ENCODE assay signal across 9 mouse cellular contexts in the genomic region with DNA sequence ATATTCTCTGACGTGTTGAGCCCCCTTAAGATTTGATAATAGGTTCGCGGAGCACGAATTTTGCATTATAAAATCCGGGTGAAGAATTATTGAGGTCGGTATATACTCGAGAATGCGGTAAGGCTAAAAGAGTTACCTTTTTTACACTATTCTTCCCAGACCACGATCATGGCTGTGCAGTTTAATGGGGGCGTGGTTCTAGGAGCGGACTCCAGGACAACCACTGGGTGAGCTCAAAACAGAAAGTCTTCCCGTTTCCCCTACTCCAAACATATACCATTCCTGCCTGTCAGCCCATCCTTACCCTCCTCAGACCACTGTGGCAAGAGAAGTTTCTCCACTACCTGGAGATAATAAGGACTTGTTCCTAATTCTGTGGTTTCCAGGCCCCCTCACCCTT. TPM values are rescaled to one million over a fixed set of nuclear protein-coding genes. Genes with fewer than 3 reads are reported as not detected.
A peak's percentile ranks its signal among the peaks of the same experiment; 100 is the strongest.
DNase-seq lines count a peak whose midpoint lies in the region; ATAC-seq and TF ChIP-seq lines count a peak whose summit lies in the region.
"Had no signal": no experiment of that assay in that cellular context is flagged by ENCODE, and none has a peak within 500 bp of the region (broad histone marks: within the 10 kb centered on the region; RNA-seq: fewer than 3 reads in every experiment).

No protein-coding gene starts in this region.

- peak overlapping the region; percentile 79 for H3K4me2 ChIP-seq in limb, embryonic 14.5 days (replicated peaks; ENCODE audit: low read depth, low read length, severe bottlenecking)
- peak overlapping the region; percentile 64 for H3K4me2 ChIP-seq in stomach, postnatal 0 days (replicated peaks; ENCODE audit: low read depth)

- TF ChIP-seq POLR2A in cerebellum, adult 2 months (IDR thresholded peaks at IDR 0.05; ENCODE audit: borderline replicate concordance, insufficient read depth, low read length), result no peak
- no peak for TF ChIP-seq POLR2A in thymus, adult 2 months (IDR thresholded peaks at IDR 0.05; ENCODE audit: control insufficient read depth, extremely low read depth, insufficient read depth, low read length, poor library complexity)
- TF ChIP-seq POLR2A in limb, embryonic 14.5 days (IDR thresholded peaks at IDR 0.05; ENCODE audit: borderline replicate concordance, extremely low read depth, insufficient read depth, insufficient read length), result no peak

- DNase-seq in cerebellum, adult 2 months, result no peak
- no peak for DNase-seq in cerebellum, adult 18-20 months
- no peak for DNase-seq in thymus, adult 2 months
- no peak for DNase-seq in thymus, adult 18-20 months
- DNase-seq in limb, embryonic 14.5 days (ENCODE audit: low spot score), result no peak
- DNase-seq in stomach, postnatal 0 days (ENCODE audit: low spot score), result no peak
- no peak for DNase-seq in retina, embryonic 14.5 days (ENCODE audit: low spot score)
- DNase-seq in cerebellum, postnatal 36 days, result no peak

- 2% methylated on average over 12 of the region's 12 CpGs for WGBS in cerebellum, adult 2 months
- 4% methylated on average over 12 of the region's 12 CpGs for WGBS in thymus, adult 2 months
- 1% methylated on average over 12 of the region's 12 CpGs for WGBS in limb, embryonic 14.5 days
- WGBS in stomach, postnatal 0 days, result 1% methylated on average over 12 of the region's 12 CpGs

- H3K4me3 ChIP-seq in cerebellum, adult 2 months (replicated peaks; ENCODE audit: insufficient read depth, low read depth, low read length), result peak overlapping the region; percentile 88
- peak overlapping the region; percentile 55 for H3K4me3 ChIP-seq in thymus, adult 2 months (ENCODE audit: control insufficient read depth, insufficient read depth, low read length)
- H3K4me3 ChIP-seq in limb, embryonic 14.5 days (replicated peaks; ENCODE audit: low read length), result peak overlapping the region; percentile 65
- peak overlapping the region; percentile 68 for H3K4me3 ChIP-seq in stomach, postnatal 0 days (ENCODE audit: low read depth, low read length)

- H3K36me3 ChIP-seq in thymus, adult 2 months (ENCODE audit: control insufficient read depth, insufficient read depth, low read length), result peaks cover 22% of the 10 kb centered on the region
- H3K36me3 ChIP-seq in limb, embryonic 14.5 days (ENCODE audit: control insufficient read depth, insufficient read depth, low read length), result peaks cover 26% of the 10 kb centered on the region
- peaks cover 9% of the 10 kb centered on the region; the same call in 1 of the 2 replicates for H3K36me3 ChIP-seq in stomach, postnatal 0 days (ENCODE audit: control insufficient read depth, insufficient read depth, low read length)

- no peaks in the 10 kb centered on the region for H3K9me3 ChIP-seq in limb, embryonic 14.5 days (ENCODE audit: control insufficient read depth, low read length)
- H3K9me3 ChIP-seq in stomach, postnatal 0 days (ENCODE audit: control insufficient read depth, low read length), result no peaks in the 10 kb centered on the region

- H3K4me1 ChIP-seq in cerebellum, adult 2 months (ENCODE audit: control insufficient read depth, insufficient read depth, low read length), result peaks cover 6% of the 10 kb centered on the region; the same call in 1 of the 2 replicates
- H3K4me1 ChIP-seq in thymus, adult 2 months (replicated peaks; ENCODE audit: control insufficient read depth, insufficient read depth, low read length), result peaks cover 6% of the 10 kb centered on the region; the same call in 1 of the 2 replicates
- peaks cover 5% of the 10 kb centered on the region for H3K4me1 ChIP-seq in limb, embryonic 14.5 days (ENCODE audit: control insufficient read depth, insufficient read depth, low read length)
- H3K4me1 ChIP-seq in stomach, postnatal 0 days (replicated peaks; ENCODE audit: control insufficient read depth, insufficient read depth), result no peaks in the 10 kb centered on the region

- no peak for TF ChIP-seq EP300 in stomach, postnatal 0 days (optimal IDR thresholded peaks at IDR 0.05)

- peak overlapping the region; percentile 72 for H3K9ac ChIP-seq in limb, embryonic 14.5 days (ENCODE audit: low read depth, low read length, severe bottlenecking)
- H3K9ac ChIP-seq in stomach, postnatal 0 days (ENCODE audit: low read length), result peak overlapping the region; percentile 73

- no peak overlapping the region for H3K27ac ChIP-seq in cerebellum, adult 2 months (ENCODE audit: insufficient read depth, low read length)
- no peak overlapping the region for H3K27ac ChIP-seq in thymus, adult 2 months (ENCODE audit: control insufficient read depth, insufficient read depth, low read length)
- no peak overlapping the region for H3K27ac ChIP-seq in limb, embryonic 14.5 days (replicated peaks; ENCODE audit: low read depth, low read length)
- no peak overlapping the region for H3K27ac ChIP-seq in stomach, postnatal 0 days (replicated peaks)

- peak; percentile 28; the same call in 1 of the 2 replicates for ATAC-seq in limb, embryonic 14.5 days (ENCODE audit: low FRiP score, low read depth)
- peak; percentile 55 for ATAC-seq in stomach, postnatal 0 days (ENCODE audit: low FRiP score, low TSS enrichment)

- TF ChIP-seq CTCF in cerebellum, adult 2 months (IDR thresholded peaks at IDR 0.05; ENCODE audit: borderline replicate concordance, insufficient read depth, low read depth, low read length), result no peak
- TF ChIP-seq CTCF in thymus, adult 2 months (IDR thresholded peaks at IDR 0.05; ENCODE audit: borderline replicate concordance, control insufficient read depth, extremely low read depth, insufficient read depth, low read length, poor library complexity), result no peak
- TF ChIP-seq CTCF in stomach, postnatal 0 days (IDR thresholded peaks at IDR 0.05; ENCODE audit: low read depth), result no peak

- H3K27me3 ChIP-seq in cerebellum, adult 2 months (ENCODE audit: control insufficient read depth, insufficient read depth, low read length), result no peaks in the 10 kb centered on the region
- no peaks in the 10 kb centered on the region for H3K27me3 ChIP-seq in thymus, adult 2 months (ENCODE audit: control insufficient read depth, insufficient read depth, low read length)
- H3K27me3 ChIP-seq in limb, embryonic 14.5 days (ENCODE audit: control insufficient read depth, insufficient read depth, low read length), result no peaks in the 10 kb centered on the region
- no peaks in the 10 kb centered on the region for H3K27me3 ChIP-seq in stomach, postnatal 0 days (ENCODE audit: control insufficient read depth, insufficient read depth, low read length)

RNA-seq across cellular contexts. Expression of a gene that starts 0.6 kb away (rescaled TPM):
- 319 TPM in 2 replicates for polyA plus RNA-seq in cerebellum, adult 2 months (2012; rRNA removed)
- polyA plus RNA-seq in thymus, adult 2 months (2012; rRNA removed), result 387 and 460 TPM in 2 replicates
- 421 and 423 TPM in 2 replicates for polyA plus RNA-seq in limb, embryonic 14.5 days (2012; rRNA removed)
- polyA plus RNA-seq in limb, embryonic 14.5 days (2014; fragmentation: Nextera tagmentation; extraction: Ambion mirVana), result 755 and 779 TPM in 2 replicates
- polyA plus RNA-seq in stomach, postnatal 0 days (2015; fragmentation: Nextera tagmentation; extraction: Ambion mirVana), result 516 and 537 TPM in 2 replicates

RNA-seq across cellular contexts. Expression of a gene that starts 6.7 kb away (rescaled TPM):
- 0.11 TPM in 1 of 2 replicates, not detected in the other for polyA plus RNA-seq in cerebellum, adult 2 months (2012; rRNA removed)
- 0.22 and 0.50 TPM in 2 replicates for polyA plus RNA-seq in thymus, adult 2 months (2012; rRNA removed)
- polyA plus RNA-seq in limb, embryonic 14.5 days (2012; rRNA removed), result 0.24 and 0.36 TPM in 2 replicates
- 0.54 and 0.73 TPM in 2 replicates for polyA plus RNA-seq in limb, embryonic 14.5 days (2014; fragmentation: Nextera tagmentation; extraction: Ambion mirVana)
- 0.32 and 0.40 TPM in 2 replicates for polyA plus RNA-seq in stomach, postnatal 0 days (2015; fragmentation: Nextera tagmentation; extraction: Ambion mirVana)

RNA-seq across cellular contexts. Expression of a gene that starts 7.0 kb away (rescaled TPM):
- polyA plus RNA-seq in cerebellum, adult 2 months (2012; rRNA removed), result not detected in 2 replicates
- polyA plus RNA-seq in thymus, adult 2 months (2012; rRNA removed), result not detected in 2 replicates
- polyA plus RNA-seq in limb, embryonic 14.5 days (2012; rRNA removed), result 1.2 TPM in 1 of 2 replicates, not detected in the other
- not detected in 2 replicates for polyA plus RNA-seq in limb, embryonic 14.5 days (2014; fragmentation: Nextera tagmentation; extraction: Ambion mirVana)
- not detected in 2 replicates for polyA plus RNA-seq in stomach, postnatal 0 days (2015; fragmentation: Nextera tagmentation; extraction: Ambion mirVana)
- polyA plus RNA-seq: large intestine, adult 2 months had no signal

RNA-seq across cellular contexts. Expression of a gene that starts 11.3 kb away (rescaled TPM):
- 0.30 TPM in 1 of 2 replicates, not detected in the other for polyA plus RNA-seq in cerebellum, adult 2 months (2012; rRNA removed)
- polyA plus RNA-seq in thymus, adult 2 months (2012; rRNA removed), result 5.3 and 7.2 TPM in 2 replicates
- 0.14 TPM in 1 of 2 replicates, not detected in the other for polyA plus RNA-seq in limb, embryonic 14.5 days (2012; rRNA removed)
- 0.30 TPM in 1 of 2 replicates, not detected in the other for polyA plus RNA-seq in limb, embryonic 14.5 days (2014; fragmentation: Nextera tagmentation; extraction: Ambion mirVana)
- 0.15 and 0.36 TPM in 2 replicates for polyA plus RNA-seq in stomach, postnatal 0 days (2015; fragmentation: Nextera tagmentation; extraction: Ambion mirVana)
- polyA plus RNA-seq: large intestine, adult 2 months had no signal

RNA-seq across cellular contexts. Expression of a gene that starts 14.1 kb away (rescaled TPM):
- 19.2 and 21.3 TPM in 2 replicates for polyA plus RNA-seq in cerebellum, adult 2 months (2012; rRNA removed)
- polyA plus RNA-seq in thymus, adult 2 months (2012; rRNA removed), result 12.8 and 16.1 TPM in 2 replicates
- 18.9 and 22.6 TPM in 2 replicates for polyA plus RNA-seq in limb, embryonic 14.5 days (2012; rRNA removed)
- polyA plus RNA-seq in limb, embryonic 14.5 days (2014; fragmentation: Nextera tagmentation; extraction: Ambion mirVana), result 5.8 and 7.5 TPM in 2 replicates
- polyA plus RNA-seq in stomach, postnatal 0 days (2015; fragmentation: Nextera tagmentation; extraction: Ambion mirVana), result 16.2 and 17.7 TPM in 2 replicates
